Mouse (Mus musculus): ENCODE data around the gene Zfyve26.

GRCm38 (mm10) chr12:79326745-79327144 lies 30.6 kb upstream of the Zfyve26 start:
- TF ChIP-seq EP300 (IDR thresholded peaks at IDR 0.05; ENCODE audit: insufficient read depth, low read depth, low read length) = no peak
- no peak for TF ChIP-seq POLR2A (IDR thresholded peaks at IDR 0.05; ENCODE audit: insufficient read depth, low read length)
